Mouse (Mus musculus): ENCODE data around the gene Slc5a4a. TPM values are rescaled to one million over a fixed set of nuclear protein-coding genes. Genes with fewer than 3 reads are reported as not detected.

Slc5a4a gene
- polyA plus RNA-seq, 1 experiment from 2014 or later: not detected

- H3K9me3 ChIP-seq: no peaks in the 10 kb centered on the region
- no peaks in the 10 kb centered on the region for H3K27me3 ChIP-seq
- no peaks in the 10 kb centered on the region for H3K4me1 ChIP-seq
- H3K4me3 ChIP-seq: no peak overlapping the region
- no peaks in the 10 kb centered on the region for H3K36me3 ChIP-seq
- no peak overlapping the region for H3K27ac ChIP-seq
- H3K4me2 ChIP-seq (replicated peaks): no peak overlapping the region
- no peak for ATAC-seq (ENCODE audit: low FRiP score, low read depth)
- WGBS: 76% methylated on average over 4 of the region's 4 CpGs
- H3K9ac ChIP-seq: no peak overlapping the region
These were observed 38.0 kb downstream of the Slc5a4a start for GRCm38 (mm10) chr10:76185216-76185615.

GRCm38 (mm10) chr10:76188010-76188409 is 40.8 kb downstream of the Slc5a4a start:
- no peaks in the 10 kb centered on the region for H3K4me1 ChIP-seq
- 89% methylated on average over 1 of the region's 1 CpGs for WGBS

GRCm38 (mm10) chr10:76201416-76201815 is 54.2 kb downstream of the Slc5a4a start:
- 79% methylated on average over 3 of the region's 3 CpGs for WGBS

More at GRCm38 (mm10) chr10:76188010-76188409, 40.8 kb downstream of the Slc5a4a start:
- H3K27ac ChIP-seq: no peak overlapping the region
- no peaks in the 10 kb centered on the region for H3K36me3 ChIP-seq
- ATAC-seq (ENCODE audit: low FRiP score, low read depth): no peak
- H3K27me3 ChIP-seq: 0 out of 2 replicates have a peak, but pooled peaks cover 3% of the 10 kb centered on the region
- no peak overlapping the region for H3K9ac ChIP-seq
- no peak overlapping the region for H3K4me2 ChIP-seq (replicated peaks)
- H3K4me3 ChIP-seq: no peak overlapping the region
- H3K9me3 ChIP-seq: no peaks in the 10 kb centered on the region

GRCm38 (mm10) chr10:76201978-76202377 is 54.7 kb downstream of the Slc5a4a start:
- H3K36me3 ChIP-seq: peaks cover 6% of the 10 kb centered on the region
- ATAC-seq (ENCODE audit: low FRiP score, low read depth): no peak
- no peak overlapping the region for H3K4me2 ChIP-seq (replicated peaks)
- no peaks in the 10 kb centered on the region for H3K4me1 ChIP-seq
- no peak overlapping the region for H3K9ac ChIP-seq
- H3K4me3 ChIP-seq: no peak overlapping the region
- no peaks in the 10 kb centered on the region for H3K9me3 ChIP-seq
- WGBS: 15% methylated on average over 7 of the region's 7 CpGs
- H3K27me3 ChIP-seq: no peaks in the 10 kb centered on the region
- H3K27ac ChIP-seq: no peak overlapping the region

More at GRCm38 (mm10) chr10:76201416-76201815, 54.2 kb downstream of the Slc5a4a start:
- Histone ChIP-seq H3K4me2 (replicated peaks) (no peak overlapping the region), H3K27me3 (no peaks in the 10 kb centered on the region), H3K36me3 (peaks cover under 1% of the 10 kb centered on the region), H3K9me3 (no peaks in the 10 kb centered on the region), H3K4me1 (no peaks in the 10 kb centered on the region), H3K4me3 (no peak overlapping the region), H3K9ac (no peak overlapping the region), H3K27ac (no peak overlapping the region)
- ATAC-seq (ENCODE audit: low FRiP score, low read depth): no peak

- H3K4me1 ChIP-seq: no peaks in the 10 kb centered on the region
- WGBS: 15% methylated on average over 18 of the region's 18 CpGs
- H3K4me3 ChIP-seq: peak overlapping the region; percentile 42
- no peaks in the 10 kb centered on the region for H3K9me3 ChIP-seq
- no peaks in the 10 kb centered on the region for H3K27me3 ChIP-seq
- peak overlapping the region; percentile 63 for H3K4me2 ChIP-seq (replicated peaks)
- peak; percentile 36 for ATAC-seq (ENCODE audit: low FRiP score, low read depth)
- peak overlapping the region; percentile 59 for H3K9ac ChIP-seq
- H3K36me3 ChIP-seq: peaks cover 25% of the 10 kb centered on the region
- H3K27ac ChIP-seq: no peak overlapping the region
These were observed 56.6 kb downstream of the Slc5a4a start for GRCm38 (mm10) chr10:76203798-76204283.

- WGBS: 91% methylated on average over 13 of the region's 13 CpGs
- Histone ChIP-seq H3K9me3 (no peaks in the 10 kb centered on the region), H3K4me1 (no peaks in the 10 kb centered on the region), H3K4me2 (replicated peaks) (no peak overlapping the region), H3K27ac (no peak overlapping the region), H3K9ac (no peak overlapping the region), H3K36me3 (peaks cover 56% of the 10 kb centered on the region), H3K27me3 (no peaks in the 10 kb centered on the region), H3K4me3 (no peak overlapping the region)
- ATAC-seq (ENCODE audit: low FRiP score, low read depth): no peak
These were observed 60.1 kb downstream of the Slc5a4a start for GRCm38 (mm10) chr10:76207262-76207796.

GRCm38 (mm10) chr10:76209241-76209640 is 62.0 kb downstream of the Slc5a4a start:
- WGBS: 85% methylated on average over 8 of the region's 8 CpGs
- no peak for ATAC-seq (ENCODE audit: low FRiP score, low read depth)

GRCm38 (mm10) chr10:76210806-76211205 is 63.6 kb downstream of the Slc5a4a start:
- Histone ChIP-seq H3K27ac (no peak overlapping the region), H3K4me1 (no peaks in the 10 kb centered on the region), H3K9ac (no peak overlapping the region), H3K9me3 (peaks cover 18% of the 10 kb centered on the region), H3K27me3 (no peaks in the 10 kb centered on the region), H3K4me2 (replicated peaks) (no peak overlapping the region), H3K36me3 (peaks cover 91% of the 10 kb centered on the region), H3K4me3 (no peak overlapping the region)
- WGBS: 98% methylated on average over 7 of the region's 7 CpGs
- no peak for ATAC-seq (ENCODE audit: low FRiP score, low read depth)

More at GRCm38 (mm10) chr10:76209241-76209640, 62.0 kb downstream of the Slc5a4a start:
- no peaks in the 10 kb centered on the region for H3K27me3 ChIP-seq
- H3K9ac ChIP-seq: no peak overlapping the region
- H3K4me3 ChIP-seq: no peak overlapping the region
- no peaks in the 10 kb centered on the region for H3K4me1 ChIP-seq
- H3K4me2 ChIP-seq (replicated peaks): no peak overlapping the region
- H3K27ac ChIP-seq: no peak overlapping the region
- H3K36me3 ChIP-seq: peaks cover 75% of the 10 kb centered on the region
- peaks cover 3% of the 10 kb centered on the region for H3K9me3 ChIP-seq

GRCm38 (mm10) chr10:76212121-76212520 is 64.9 kb downstream of the Slc5a4a start:
- no peak overlapping the region for H3K4me3 ChIP-seq
- H3K36me3 ChIP-seq: peaks cover 96% of the 10 kb centered on the region
- no peak overlapping the region for H3K27ac ChIP-seq
- no peak overlapping the region for H3K4me2 ChIP-seq (replicated peaks)
- no peaks in the 10 kb centered on the region for H3K27me3 ChIP-seq
- 89% methylated on average over 6 of the region's 6 CpGs for WGBS
- H3K9ac ChIP-seq: no peak overlapping the region
- no peak for ATAC-seq (ENCODE audit: low FRiP score, low read depth)
- H3K9me3 ChIP-seq: peaks cover 22% of the 10 kb centered on the region
- H3K4me1 ChIP-seq: no peaks in the 10 kb centered on the region

GRCm38 (mm10) chr10:76214161-76214560 is 66.9 kb downstream of the Slc5a4a start:
- H3K27ac ChIP-seq: no peak overlapping the region
- no peaks in the 10 kb centered on the region for H3K4me1 ChIP-seq
- no peak overlapping the region for H3K4me3 ChIP-seq
- no peaks in the 10 kb centered on the region for H3K27me3 ChIP-seq
- ATAC-seq (ENCODE audit: low FRiP score, low read depth): no peak
- peaks cover 94% of the 10 kb centered on the region for H3K36me3 ChIP-seq
- H3K9ac ChIP-seq: no peak overlapping the region
- H3K4me2 ChIP-seq (replicated peaks): no peak overlapping the region
- H3K9me3 ChIP-seq: peaks cover 22% of the 10 kb centered on the region
- WGBS: 85% methylated on average over 4 of the region's 4 CpGs

- Histone ChIP-seq H3K4me1 (no peaks in the 10 kb centered on the region), H3K36me3 (peaks cover 98% of the 10 kb centered on the region), H3K4me3 (no peak overlapping the region), H3K9me3 (peaks cover 22% of the 10 kb centered on the region), H3K27me3 (no peaks in the 10 kb centered on the region), H3K9ac (no peak overlapping the region), H3K27ac (no peak overlapping the region), H3K4me2 (replicated peaks) (no peak overlapping the region)
- ATAC-seq (ENCODE audit: low FRiP score, low read depth): no peak
- 95% methylated on average over 17 of the region's 17 CpGs for WGBS
These were observed 69.8 kb downstream of the Slc5a4a start for GRCm38 (mm10) chr10:76217056-76217455.

- Histone ChIP-seq H3K4me2 (replicated peaks) (no peak overlapping the region), H3K9ac (no peak overlapping the region), H3K36me3 (peaks cover 98% of the 10 kb centered on the region), H3K27ac (no peak overlapping the region), H3K27me3 (no peaks in the 10 kb centered on the region), H3K4me3 (no peak overlapping the region), H3K9me3 (peaks cover 22% of the 10 kb centered on the region), H3K4me1 (no peaks in the 10 kb centered on the region)
- 71% methylated on average over 9 of the region's 9 CpGs for WGBS
- ATAC-seq (ENCODE audit: low FRiP score, low read depth): no peak
These were observed 71.0 kb downstream of the Slc5a4a start for GRCm38 (mm10) chr10:76218240-76218639.

GRCm38 (mm10) chr10:76225944-76226343 is 78.7 kb downstream of the Slc5a4a start:
- ATAC-seq (ENCODE audit: low FRiP score, low read depth): no peak
- Histone ChIP-seq H3K4me3 (no peak overlapping the region), H3K36me3 (peaks cover 52% of the 10 kb centered on the region), H3K9ac (no peak overlapping the region), H3K4me1 (no peaks in the 10 kb centered on the region), H3K27ac (no peak overlapping the region), H3K27me3 (no peaks in the 10 kb centered on the region), H3K9me3 (no peaks in the 10 kb centered on the region), H3K4me2 (replicated peaks) (no peak overlapping the region)
- 89% methylated on average over 11 of the region's 11 CpGs for WGBS

Data from limb, embryonic 13.5 days (tissue).